Mouse (Mus musculus): ENCODE results near the gene Fgd3.

Gene Fgd3

DNA sequence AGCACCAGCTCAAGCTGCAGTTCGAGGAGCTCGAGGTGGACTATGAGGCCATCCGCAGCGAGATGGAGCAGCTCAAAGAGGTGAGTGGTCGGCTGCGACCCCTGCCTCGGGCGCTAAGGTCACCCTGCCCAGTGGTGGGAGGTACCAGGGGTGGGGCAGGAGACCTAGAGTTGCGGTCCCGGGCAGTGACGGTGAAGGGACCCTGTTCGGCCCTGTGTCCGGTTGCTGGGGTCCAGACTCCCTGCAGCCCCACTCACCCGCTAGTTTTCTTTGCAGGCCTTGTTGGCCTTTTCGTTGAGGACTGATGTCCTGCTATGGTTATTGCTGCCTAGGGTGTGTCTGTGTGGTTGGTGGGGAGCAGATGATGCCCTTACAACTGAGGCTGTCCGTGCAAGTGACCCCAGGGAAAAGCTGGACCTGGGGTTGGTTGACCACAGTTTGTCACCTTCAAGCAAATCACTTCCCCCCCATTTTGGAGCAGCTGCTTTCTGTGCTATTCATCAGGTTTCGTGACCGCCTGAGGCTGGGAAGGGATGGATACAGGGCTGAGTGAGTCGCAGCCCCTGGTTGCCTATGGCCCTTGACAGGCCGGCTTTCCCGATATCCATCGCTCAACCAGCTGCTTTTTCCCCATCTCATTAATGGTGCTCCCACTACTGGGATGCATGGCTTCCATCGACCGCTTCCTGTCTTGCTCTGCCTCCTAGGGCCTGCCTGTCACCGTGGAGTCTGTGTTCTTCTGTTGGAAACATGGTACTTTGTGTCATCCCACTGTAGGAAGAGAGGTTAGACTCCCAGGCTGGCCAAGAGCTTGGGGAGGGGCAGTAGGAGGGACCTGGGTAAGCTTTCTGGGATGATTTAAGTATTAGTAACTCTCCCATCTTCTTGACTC, 22.0 kb upstream of the Fgd3 start:
- DNase-seq (ENCODE audit: low read depth, low spot score) = no peak

DNA sequence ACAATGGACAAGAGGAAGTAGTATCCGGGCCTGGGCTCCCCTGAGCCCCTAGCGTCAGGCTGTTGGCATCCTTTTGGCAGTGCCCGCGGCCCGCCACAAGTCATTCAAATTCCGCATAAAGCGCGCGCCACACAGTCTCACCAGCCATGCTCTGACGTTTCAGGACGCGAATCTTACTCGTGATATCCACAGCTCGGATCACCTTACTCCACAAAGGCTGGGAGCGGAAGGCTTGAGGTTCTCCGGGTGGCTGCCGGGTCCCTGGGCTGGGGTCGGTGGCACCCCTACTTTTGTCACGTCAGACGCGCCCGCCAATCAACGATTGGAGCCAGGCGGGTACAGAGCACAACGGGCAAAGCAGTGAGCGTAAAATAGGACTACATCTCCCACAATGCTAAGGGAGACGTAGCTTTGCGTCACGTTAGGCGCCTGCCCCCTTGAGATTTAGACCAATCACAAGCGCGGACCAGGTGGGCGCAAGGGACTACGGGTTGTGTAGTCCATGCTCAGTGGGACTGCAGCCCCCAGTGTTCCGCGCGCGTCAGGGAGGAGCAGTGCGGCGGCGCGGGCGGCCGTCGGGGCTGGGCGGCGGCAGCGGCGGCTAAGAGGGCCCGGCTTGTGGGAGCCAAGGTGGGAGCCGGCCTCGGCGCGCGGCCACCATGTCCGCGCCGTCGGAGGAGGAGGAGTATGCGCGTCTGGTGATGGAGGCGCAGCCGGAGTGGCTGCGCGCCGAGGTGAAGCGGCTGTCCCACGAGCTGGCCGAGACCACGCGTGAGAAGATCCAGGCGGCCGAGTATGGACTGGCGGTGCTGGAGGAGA, 21.1 kb upstream of the Fgd3 start, which contains the start of gene Bicd2:
Gene Bicd2, plus strand, starts transcription at position 574 of the 819 bp plus-strand sequence.
- DNase-seq (ENCODE audit: low read depth, low spot score) = peak; percentile 98

GRCm38 (mm10) chr13:49338893-49339546, 18.9 kb upstream of the Fgd3 start:
- DNase-seq (ENCODE audit: low read depth, low spot score) = peak; percentile 68

- DNase-seq (ENCODE audit: low read depth, low spot score) = no peak
Measured at GRCm38 (mm10) chr13:49335077-49335982, 15.2 kb upstream of the Fgd3 start.

DNA sequence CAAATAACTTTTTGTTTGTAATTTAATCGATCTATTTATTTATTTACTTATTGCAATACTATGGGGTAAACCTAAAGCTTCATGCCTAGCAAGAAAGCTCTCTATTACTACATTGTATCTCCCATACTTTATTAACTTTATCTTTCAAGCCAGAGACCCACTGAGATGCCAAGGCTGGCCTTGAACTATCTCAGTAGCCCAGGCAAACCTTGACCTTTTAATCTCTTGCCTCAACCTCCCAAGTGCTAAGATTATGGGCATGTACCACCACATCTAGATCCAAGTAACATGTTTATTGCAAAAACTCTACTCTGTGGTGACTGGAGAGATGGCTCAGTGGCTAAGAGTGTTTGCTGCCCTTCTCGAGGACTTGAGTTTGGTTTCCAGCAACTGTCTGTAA, 13.1 kb upstream of the Fgd3 start:
- DNase-seq (ENCODE audit: low read depth, low spot score) = no peak

DNA sequence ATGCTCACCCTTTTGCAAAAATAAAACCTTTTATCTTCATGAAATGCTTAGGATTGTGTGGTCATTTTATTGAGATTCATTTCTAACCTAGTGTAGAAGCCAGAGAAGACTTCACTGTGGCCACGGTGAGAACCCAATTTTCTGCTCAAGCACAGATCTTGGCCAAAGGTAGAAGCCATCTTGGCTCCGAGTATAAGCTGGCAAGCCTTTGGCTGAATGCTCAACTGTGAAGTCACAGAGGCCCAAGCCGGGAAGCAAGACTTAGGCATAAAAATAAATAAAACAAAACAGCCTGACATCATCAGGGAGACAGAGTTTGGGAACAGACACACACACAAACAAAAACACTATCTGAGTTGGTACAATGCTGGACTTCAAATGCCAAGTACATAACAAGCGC, 8.0 kb upstream of the Fgd3 start:
- no peak for DNase-seq (ENCODE audit: low read depth, low spot score)

GRCm38 (mm10) chr13:49326246-49327206, 6.4 kb upstream of the Fgd3 start:
- DNase-seq (ENCODE audit: low read depth, low spot score) = peak; percentile 63

GRCm38 (mm10) chr13:49324871-49325270, 4.8 kb upstream of the Fgd3 start:
- no peak for DNase-seq (ENCODE audit: low read depth, low spot score)

- DNase-seq (ENCODE audit: low read depth, low spot score) = no peak
Measured at GRCm38 (mm10) chr13:49322739-49323138, 2.6 kb upstream of the Fgd3 start.

DNA sequence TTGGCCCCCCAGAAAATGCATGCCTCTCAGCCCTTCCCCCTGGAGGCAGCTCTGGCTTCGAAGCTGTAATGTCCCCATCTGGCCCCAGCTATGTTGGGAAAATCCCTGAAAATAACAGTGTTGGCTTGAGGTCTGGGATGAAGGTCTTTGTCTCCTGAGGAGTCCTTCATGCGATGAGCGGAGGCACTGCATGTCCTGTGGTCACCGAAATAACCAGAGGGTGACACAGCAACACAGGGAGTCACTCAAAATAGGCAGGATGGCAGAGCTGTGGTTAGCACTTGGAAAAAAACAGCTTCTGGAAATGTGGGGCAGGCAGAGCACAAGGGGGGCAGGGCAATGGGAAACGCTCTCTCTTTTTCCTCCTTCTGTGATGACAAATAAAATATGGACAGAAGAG, 2.1 kb upstream of the Fgd3 start:
- DNase-seq (ENCODE audit: low read depth, low spot score) = no peak

DNA sequence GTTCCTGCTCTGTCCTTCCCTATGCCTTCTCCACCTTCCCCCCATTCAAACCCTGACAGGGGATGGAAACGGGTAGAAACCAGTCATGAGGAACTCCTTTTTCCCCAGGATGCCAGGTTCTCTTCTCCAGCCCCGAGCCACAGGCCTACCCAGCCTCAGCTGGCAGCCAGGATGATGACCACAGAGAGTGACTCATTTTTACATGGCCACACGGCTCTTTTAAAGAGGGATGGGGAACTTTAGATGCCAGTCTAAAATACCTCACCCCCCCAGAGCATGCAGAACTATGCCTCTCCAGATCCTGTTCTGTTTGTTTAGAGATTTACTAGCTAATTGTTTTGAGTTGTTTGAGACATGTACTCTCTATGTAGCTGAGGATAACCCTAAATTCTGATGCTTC, 1.3 kb upstream of the Fgd3 start:
- DNase-seq (ENCODE audit: low read depth, low spot score) = no peak

DNA sequence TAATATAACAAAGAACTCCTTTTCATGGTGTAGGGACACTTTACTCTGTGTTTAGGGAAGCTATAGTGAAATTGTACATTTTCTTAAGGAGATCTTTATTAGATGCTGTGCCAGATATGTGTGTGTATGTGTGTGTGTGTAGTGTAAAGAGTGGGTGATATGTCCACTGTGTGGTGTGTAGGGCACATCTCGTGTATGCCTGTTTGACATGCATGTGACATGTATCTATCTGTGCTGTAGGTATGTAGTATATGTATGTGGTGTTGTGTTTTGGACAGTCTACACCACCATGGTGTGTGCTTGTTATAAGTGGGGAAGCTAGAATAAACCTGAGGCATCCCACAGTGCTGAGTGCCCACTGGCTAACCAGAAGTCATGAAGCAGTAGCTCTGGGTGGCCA, 403 bp upstream of the Fgd3 start:
- no peak for DNase-seq (ENCODE audit: low read depth, low spot score)

DNA sequence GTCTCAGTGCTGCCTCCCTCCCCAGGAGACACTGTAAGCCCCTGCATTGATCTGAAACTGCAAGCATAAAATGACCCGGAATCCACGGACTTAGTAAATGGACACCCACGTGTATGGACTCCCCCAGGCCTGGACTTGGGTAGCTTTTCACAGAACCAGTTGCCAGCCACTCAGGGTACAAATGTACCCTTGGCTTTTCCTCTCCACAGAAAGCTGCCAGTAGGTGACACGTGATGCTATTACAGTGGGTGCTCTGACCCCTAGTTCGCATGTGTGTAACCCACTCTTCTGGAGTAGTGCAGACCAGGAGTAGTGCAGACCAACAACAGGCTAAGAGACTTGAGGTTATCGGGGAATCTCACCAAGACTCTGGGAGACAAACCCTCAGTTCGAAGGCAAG, 2.2 kb downstream of the Fgd3 start:
- no peak for DNase-seq (ENCODE audit: low read depth, low spot score)

DNA sequence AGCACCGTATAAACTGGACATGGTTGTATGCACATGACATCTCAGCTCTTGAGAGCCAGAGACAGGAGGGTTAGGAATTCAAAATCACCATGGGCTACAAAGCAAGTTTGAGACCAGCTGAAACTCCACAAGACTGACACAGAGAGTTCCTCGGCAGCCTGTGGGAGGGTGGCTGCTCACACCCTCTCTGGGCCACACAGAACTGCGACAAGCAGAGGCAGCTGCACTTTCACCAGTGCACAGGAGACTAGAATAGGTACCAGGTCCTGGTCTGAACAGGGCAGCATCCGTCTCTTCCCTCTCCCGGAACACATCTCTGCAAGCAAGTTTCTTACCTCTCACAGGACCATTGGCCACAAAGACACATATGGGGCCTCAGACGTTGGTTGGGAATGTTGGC, 2.6 kb downstream of the Fgd3 start:
- DNase-seq (ENCODE audit: low read depth, low spot score) = no peak

DNA sequence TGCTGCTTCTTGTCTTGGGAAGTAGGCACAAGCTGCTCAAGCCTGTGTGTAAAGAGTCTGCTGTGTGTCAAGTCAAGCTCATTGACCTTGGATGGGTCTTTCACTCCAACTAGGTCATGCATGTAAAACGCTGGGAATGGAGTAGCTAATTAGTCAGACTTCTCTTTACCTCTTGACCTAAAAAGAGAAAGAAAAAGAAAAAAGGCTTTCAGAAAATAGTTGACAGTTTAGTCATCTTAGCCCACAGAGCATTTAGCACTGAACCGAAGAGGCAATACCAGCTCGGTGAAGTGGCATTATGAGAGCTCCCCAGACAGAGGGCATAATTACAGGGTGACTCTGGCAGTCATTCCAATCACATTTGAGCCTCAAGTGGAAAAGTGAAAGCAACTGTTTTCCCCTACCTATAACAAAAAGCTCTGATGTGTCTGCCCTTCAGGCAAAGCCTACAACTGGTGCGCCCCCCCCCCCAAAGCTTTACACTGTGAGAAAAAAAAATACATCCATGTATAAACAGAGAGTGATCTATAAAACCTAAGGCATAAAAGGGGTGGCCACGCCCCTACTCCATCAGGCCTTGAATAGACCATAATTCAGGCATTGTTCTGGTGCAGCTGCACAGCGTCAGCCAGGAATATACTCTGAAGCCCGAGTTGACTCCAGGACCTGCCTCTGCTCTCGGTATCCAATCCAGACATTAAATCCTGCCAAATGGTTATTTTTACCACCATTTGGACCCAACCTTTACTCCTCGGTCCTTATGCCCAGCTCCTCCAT, 3.5 kb downstream of the Fgd3 start:
- no peak for DNase-seq (ENCODE audit: low read depth, low spot score)

DNA sequence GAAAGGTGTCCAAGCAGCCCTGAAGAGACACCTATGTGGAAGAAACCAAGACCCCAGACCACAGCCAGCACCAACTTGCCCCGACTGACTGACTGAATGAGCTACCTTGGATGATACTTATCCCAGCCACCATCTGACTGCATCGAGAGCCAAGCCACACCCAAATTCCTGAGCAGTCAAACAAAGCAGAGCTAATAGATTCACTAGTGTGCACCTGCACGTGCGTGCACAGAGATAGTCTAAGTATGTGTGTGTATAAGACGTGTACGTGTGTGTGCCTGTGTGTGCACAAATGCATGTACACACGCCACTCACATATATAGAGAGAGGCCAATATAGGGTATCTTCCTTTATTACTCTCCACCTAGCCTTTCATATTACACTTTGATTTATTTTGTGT, 8.5 kb downstream of the Fgd3 start:
- peak; percentile 56 for DNase-seq (ENCODE audit: low read depth, low spot score)

- no peak for DNase-seq (ENCODE audit: low read depth, low spot score)
Measured at GRCm38 (mm10) chr13:49309501-49309900, 10.6 kb downstream of the Fgd3 start.

DNA sequence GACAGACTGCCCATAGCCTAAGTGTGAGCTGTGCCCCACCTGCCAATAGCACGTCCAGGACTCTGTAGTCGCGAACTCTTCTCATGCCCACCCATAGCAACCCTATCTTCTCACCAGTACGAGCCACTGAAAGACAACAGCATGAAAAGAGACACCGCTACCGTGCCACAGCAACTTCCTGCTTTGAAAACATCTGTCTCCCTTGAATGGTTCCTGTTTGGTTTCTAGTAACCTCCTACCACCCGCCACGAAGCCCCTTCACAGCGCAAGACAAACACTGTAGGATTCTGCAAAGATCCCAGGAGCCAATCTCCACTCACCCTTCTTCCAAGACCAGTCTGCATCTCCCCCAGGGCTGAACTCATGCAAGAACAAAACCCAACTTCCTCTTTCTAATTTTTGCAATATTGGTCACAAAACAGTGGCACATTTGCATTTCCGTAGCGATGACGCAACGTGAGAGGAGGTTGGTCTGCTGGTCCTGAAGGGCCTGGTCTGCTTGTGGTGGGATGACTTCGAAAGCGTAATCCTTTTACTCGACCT, 11.2 kb downstream of the Fgd3 start:
- no peak for DNase-seq (ENCODE audit: low read depth, low spot score)

GRCm38 (mm10) chr13:49308206-49308605, 11.9 kb downstream of the Fgd3 start:
- no peak for DNase-seq (ENCODE audit: low read depth, low spot score)

Measured in ZHBTc4 (cell line).